8 mouse cellular contexts compared by ENCODE assay signal in genomic region chr2:152436983-152437860, GRCm38 (mm10). TPM values are rescaled to one million over a fixed set of nuclear protein-coding genes. Genes with fewer than 3 reads are reported as not detected.
DNase-seq lines count a peak whose midpoint lies in the region; ATAC-seq and TF ChIP-seq lines count a peak whose summit lies in the region.

No protein-coding gene starts in this region.

- peak overlapping the region; percentile 60 for H3K9ac ChIP-seq in hindbrain, embryonic 12.5 days
- no peak overlapping the region for H3K9ac ChIP-seq in lung, postnatal 0 days (replicated peaks; ENCODE audit: low read depth)

- H3K27ac ChIP-seq in hindbrain, embryonic 12.5 days: no peak overlapping the region
- no peak overlapping the region for H3K27ac ChIP-seq in lung, postnatal 0 days (ENCODE audit: low read length)

- H3K27me3 ChIP-seq in hindbrain, embryonic 12.5 days: no peaks in the 10 kb centered on the region
- H3K27me3 ChIP-seq in lung, postnatal 0 days (replicated peaks; ENCODE audit: insufficient read depth, low read length): no peaks in the 10 kb centered on the region

- peak overlapping the region; percentile 55 for H3K4me2 ChIP-seq in hindbrain, embryonic 12.5 days (replicated peaks)
- peak overlapping the region; percentile 50 for H3K4me2 ChIP-seq in lung, postnatal 0 days (replicated peaks; ENCODE audit: low read depth, low read length)

- peaks cover 4% of the 10 kb centered on the region for H3K4me1 ChIP-seq in hindbrain, embryonic 12.5 days
- peaks cover 4% of the 10 kb centered on the region; the same call in 1 of the 2 replicates for H3K4me1 ChIP-seq in lung, postnatal 0 days (ENCODE audit: insufficient read depth, low read depth, low read length)

- H3K9me3 ChIP-seq in hindbrain, embryonic 12.5 days (replicated peaks): no peaks in the 10 kb centered on the region
- H3K9me3 ChIP-seq in lung, postnatal 0 days (ENCODE audit: low read length): no peaks in the 10 kb centered on the region

- peak; percentile 97 for TF ChIP-seq CTCF in lung, postnatal 0 days (IDR thresholded peaks at IDR 0.05)

- no peak for TF ChIP-seq EP300 in lung, postnatal 0 days (IDR thresholded peaks at IDR 0.05)

- 3% methylated on average over 23 of the region's 23 CpGs for WGBS in hindbrain, embryonic 12.5 days
- 4% methylated on average over 23 of the region's 23 CpGs for WGBS in lung, postnatal 0 days

- peak; percentile 92 for DNase-seq in NIH3T3 (ENCODE audit: low read depth)
- peak; percentile 95 to 97 for DNase-seq in cerebellum, postnatal 10 days
- peak; percentile 55 to 81 for DNase-seq in frontal cortex, postnatal 10 days (ENCODE audit: low spot score in 2 of 2)
- peak; percentile 92 to 94 for DNase-seq in layer of hippocampus, postnatal 10 days (ENCODE audit: low spot score in 2 of 2)
- DNase-seq in lung, postnatal 0 days (ENCODE audit: low spot score): peak; percentile 90
- DNase-seq in ovary, postnatal 36 days (ENCODE audit: low spot score): peak; percentile 90
- peak; percentile 83 for DNase-seq in thymus, postnatal 14 days

- H3K36me3 ChIP-seq in hindbrain, embryonic 12.5 days: no peaks in the 10 kb centered on the region
- no peaks in the 10 kb centered on the region for H3K36me3 ChIP-seq in lung, postnatal 0 days (ENCODE audit: insufficient read depth, low read length)

- ATAC-seq in hindbrain, embryonic 12.5 days (ENCODE audit: low FRiP score): peak; percentile 79
- peak; percentile 94 for ATAC-seq in lung, postnatal 0 days

- peak overlapping the region; percentile 29 for H3K4me3 ChIP-seq in hindbrain, embryonic 12.5 days
- H3K4me3 ChIP-seq in lung, postnatal 0 days (ENCODE audit: low read depth, low read length): peak overlapping the region; percentile 6; the same call in 1 of the 2 replicates

RNA-seq across cellular contexts. Expression of gene 6820408C15Rik, which starts 21.8 kb away (rescaled TPM):
- polyA plus RNA-seq in hindbrain, embryonic 12.5 days (2016; fragmentation: Nextera tagmentation; extraction: Ambion mirVana): 2.0 and 3.6 TPM in 2 replicates
- total RNA-seq in layer of hippocampus, postnatal 10 days (2021): 1 to 10 TPM; 3.5 to 4.3 TPM
- polyA plus RNA-seq in lung, postnatal 0 days (2015; fragmentation: Nextera tagmentation; extraction: Ambion mirVana): 10.7 and 14.6 TPM in 2 replicates

RNA-seq across cellular contexts. Expression of gene Zcchc3, which starts 22.4 kb away (rescaled TPM):
- 50.7 and 54.5 TPM in 2 replicates for polyA plus RNA-seq in hindbrain, embryonic 12.5 days (2016; fragmentation: Nextera tagmentation; extraction: Ambion mirVana)
- 10 to 100 TPM in 1 of 2 experiments, 1 to 10 TPM in 1; 9.9 to 12.1 TPM for total RNA-seq in layer of hippocampus, postnatal 10 days (2021)
- 17.3 TPM in 2 replicates for polyA plus RNA-seq in lung, postnatal 0 days (2015; fragmentation: Nextera tagmentation; extraction: Ambion mirVana)

RNA-seq across cellular contexts. Expression of gene Defb23, which starts 27.2 kb away (rescaled TPM):
- polyA plus RNA-seq in hindbrain, embryonic 12.5 days (2016; fragmentation: Nextera tagmentation; extraction: Ambion mirVana): not detected in 2 replicates
- not detected for total RNA-seq in layer of hippocampus, postnatal 10 days (2021)
- not detected in 2 replicates for polyA plus RNA-seq in lung, postnatal 0 days (2015; fragmentation: Nextera tagmentation; extraction: Ambion mirVana)

RNA-seq across cellular contexts. Expression of gene Sox12, which starts 39.4 kb away (rescaled TPM):
- 19.5 and 19.6 TPM in 2 replicates for polyA plus RNA-seq in hindbrain, embryonic 12.5 days (2016; fragmentation: Nextera tagmentation; extraction: Ambion mirVana)
- 10 to 100 TPM; 37.5 to 38.1 TPM for total RNA-seq in layer of hippocampus, postnatal 10 days (2021)
- 3.5 and 3.9 TPM in 2 replicates for polyA plus RNA-seq in lung, postnatal 0 days (2015; fragmentation: Nextera tagmentation; extraction: Ambion mirVana)

RNA-seq across cellular contexts. Expression of gene Defb20, which starts 39.6 kb away (rescaled TPM):
- not detected in 2 replicates for polyA plus RNA-seq in hindbrain, embryonic 12.5 days (2016; fragmentation: Nextera tagmentation; extraction: Ambion mirVana)
- not detected for total RNA-seq in layer of hippocampus, postnatal 10 days (2021)
- polyA plus RNA-seq in lung, postnatal 0 days (2015; fragmentation: Nextera tagmentation; extraction: Ambion mirVana): not detected in 2 replicates
